Mouse (Mus musculus): ENCODE measurements around the gene Gbp7. TPM values are rescaled to one million over a fixed set of nuclear protein-coding genes. Genes with fewer than 3 reads are reported as not detected.

The Gbp7 gene
- polyA plus RNA-seq, 1 experiment from 2014 or later: 1.8 TPM

GRCm38 (mm10) chr3:142570738-142571137, 40.6 kb downstream of the Gbp7 start:
- no peak overlapping the region for H3K27ac ChIP-seq (replicated peaks)
- ATAC-seq (replicated peaks): no peak
- H3K9ac ChIP-seq (replicated peaks): no peak overlapping the region
- WGBS: 88% methylated on average over 4 of the region's 4 CpGs
- H3K4me3 ChIP-seq: no peak overlapping the region
- H3K4me2 ChIP-seq (replicated peaks): no peak overlapping the region
- no peaks in the 10 kb centered on the region for H3K4me1 ChIP-seq
- no peaks in the 10 kb centered on the region for H3K36me3 ChIP-seq
- H3K27me3 ChIP-seq: no peaks in the 10 kb centered on the region
- no peaks in the 10 kb centered on the region for H3K9me3 ChIP-seq

- H3K4me2 ChIP-seq (replicated peaks): no peak overlapping the region
- no peaks in the 10 kb centered on the region for H3K36me3 ChIP-seq
- H3K27me3 ChIP-seq: no peaks in the 10 kb centered on the region
- no peak overlapping the region for H3K9ac ChIP-seq (replicated peaks)
- H3K4me3 ChIP-seq: no peak overlapping the region
- 78% methylated on average over 3 of the region's 3 CpGs for WGBS
- H3K27ac ChIP-seq (replicated peaks): no peak overlapping the region
- no peaks in the 10 kb centered on the region for H3K9me3 ChIP-seq
- ATAC-seq (replicated peaks): no peak
- H3K4me1 ChIP-seq: no peaks in the 10 kb centered on the region
Observed at GRCm38 (mm10) chr3:142577108-142577507, 47.0 kb downstream of the Gbp7 start.

GRCm38 (mm10) chr3:142578342-142578741, 48.2 kb downstream of the Gbp7 start:
- Histone ChIP-seq H3K4me1 (no peaks in the 10 kb centered on the region), H3K9me3 (no peaks in the 10 kb centered on the region), H3K4me3 (no peak overlapping the region), H3K36me3 (no peaks in the 10 kb centered on the region), H3K27me3 (no peaks in the 10 kb centered on the region), H3K4me2 (replicated peaks) (no peak overlapping the region), H3K27ac (replicated peaks) (no peak overlapping the region), H3K9ac (replicated peaks) (no peak overlapping the region)
- 93% methylated on average over 4 of the region's 4 CpGs for WGBS
- no peak for ATAC-seq (replicated peaks)

GRCm38 (mm10) chr3:142583067-142583466, 52.9 kb downstream of the Gbp7 start:
- H3K4me3 ChIP-seq: no peak overlapping the region
- no peaks in the 10 kb centered on the region for H3K4me1 ChIP-seq
- no peak overlapping the region for H3K9ac ChIP-seq (replicated peaks)
- H3K36me3 ChIP-seq: no peaks in the 10 kb centered on the region
- no peak overlapping the region for H3K27ac ChIP-seq (replicated peaks)
- H3K27me3 ChIP-seq: no peaks in the 10 kb centered on the region
- no peak overlapping the region for H3K4me2 ChIP-seq (replicated peaks)
- ATAC-seq (replicated peaks): no peak
- H3K9me3 ChIP-seq: no peaks in the 10 kb centered on the region
- WGBS: 93% methylated on average over 4 of the region's 4 CpGs

GRCm38 (mm10) chr3:142587386-142587785, 57.2 kb downstream of the Gbp7 start:
- no peak overlapping the region for H3K27ac ChIP-seq (replicated peaks)
- H3K4me3 ChIP-seq: no peak overlapping the region
- H3K36me3 ChIP-seq: no peaks in the 10 kb centered on the region
- no peaks in the 10 kb centered on the region for H3K4me1 ChIP-seq
- no peaks in the 10 kb centered on the region for H3K9me3 ChIP-seq
- H3K4me2 ChIP-seq (replicated peaks): no peak overlapping the region
- no peak for ATAC-seq (replicated peaks)
- H3K9ac ChIP-seq (replicated peaks): no peak overlapping the region
- no peaks in the 10 kb centered on the region for H3K27me3 ChIP-seq

GRCm38 (mm10) chr3:142588888-142589287, 58.7 kb downstream of the Gbp7 start:
- Histone ChIP-seq H3K36me3 (no peaks in the 10 kb centered on the region), H3K4me3 (no peak overlapping the region), H3K9me3 (no peaks in the 10 kb centered on the region), H3K27ac (replicated peaks) (no peak overlapping the region), H3K27me3 (no peaks in the 10 kb centered on the region), H3K9ac (replicated peaks) (no peak overlapping the region), H3K4me2 (replicated peaks) (no peak overlapping the region), H3K4me1 (no peaks in the 10 kb centered on the region)
- ATAC-seq (replicated peaks): no peak
- 56% methylated on average over 2 of the region's 2 CpGs for WGBS

GRCm38 (mm10) chr3:142590431-142591067, 60.4 kb downstream of the Gbp7 start:
- Histone ChIP-seq H3K9ac (replicated peaks) (no peak overlapping the region), H3K9me3 (no peaks in the 10 kb centered on the region), H3K27me3 (no peaks in the 10 kb centered on the region), H3K36me3 (no peaks in the 10 kb centered on the region), H3K27ac (replicated peaks) (no peak overlapping the region), H3K4me3 (no peak overlapping the region), H3K4me2 (replicated peaks) (no peak overlapping the region), H3K4me1 (no peaks in the 10 kb centered on the region)
- ATAC-seq (replicated peaks): no peak
- WGBS: 89% methylated on average over 4 of the region's 4 CpGs

GRCm38 (mm10) chr3:142594547-142594946, 64.4 kb downstream of the Gbp7 start, which contains the start of gene Gbp2b:
TSS of gene Gbp2b (plus strand) at chr3:142594847.
- Histone ChIP-seq H3K27ac (replicated peaks) (no peak within 1 kb of the TSS), H3K27me3 (no peaks in the 10 kb centered on the region), H3K4me3 (no peak within 1 kb of the TSS), H3K36me3 (no peaks in the 10 kb centered on the region), H3K4me1 (no peaks in the 10 kb centered on the region), H3K9ac (replicated peaks) (no peak within 1 kb of the TSS), H3K4me2 (replicated peaks) (no peak within 1 kb of the TSS), H3K9me3 (no peaks in the 10 kb centered on the region)
- no peak for ATAC-seq (replicated peaks)
- WGBS: 84% methylated on average over 1 of the region's 1 CpGs

- Histone ChIP-seq H3K36me3 (no peaks in the 10 kb centered on the region), H3K4me2 (replicated peaks) (no peak overlapping the region), H3K9me3 (no peaks in the 10 kb centered on the region), H3K4me3 (no peak overlapping the region), H3K27ac (replicated peaks) (no peak overlapping the region), H3K9ac (replicated peaks) (no peak overlapping the region), H3K4me1 (no peaks in the 10 kb centered on the region), H3K27me3 (no peaks in the 10 kb centered on the region)
- no peak for ATAC-seq (replicated peaks)
- WGBS: 88% methylated on average over 3 of the region's 3 CpGs
Observed at GRCm38 (mm10) chr3:142597923-142598322, 67.8 kb downstream of the Gbp7 start.

Other genes starting within 250 kb of the Gbp7 start
- 9.8 and 10.8 TPM in 2 replicates for gene Pdlim5, start 134.6 kb upstream of the Gbp7 start, polyA plus RNA-seq (2015; fragmentation: Nextera tagmentation; extraction: Ambion mirVana)
- 0.06 and 0.08 TPM in 2 replicates for gene Gbp5, start 36.4 kb upstream of the Gbp7 start, polyA plus RNA-seq (2015; fragmentation: Nextera tagmentation; extraction: Ambion mirVana)
- gene Gbp3, start 29.7 kb downstream of the Gbp7 start, polyA plus RNA-seq (2015; fragmentation: Nextera tagmentation; extraction: Ambion mirVana): 0.82 and 0.93 TPM in 2 replicates
- gene Gbp2b, start 64.5 kb downstream of the Gbp7 start, polyA plus RNA-seq (2015; fragmentation: Nextera tagmentation; extraction: Ambion mirVana): not detected in 2 replicates
- gene Gbp2, start 90.3 kb downstream of the Gbp7 start, polyA plus RNA-seq (2015; fragmentation: Nextera tagmentation; extraction: Ambion mirVana): 0.28 and 0.40 TPM in 2 replicates
- 5.2 and 5.3 TPM in 2 replicates for gene Kyat3, start 170.7 kb downstream of the Gbp7 start, polyA plus RNA-seq (2015; fragmentation: Nextera tagmentation; extraction: Ambion mirVana)
- 91.7 and 93.1 TPM in 2 replicates for gene Gtf2b, start 234.7 kb downstream of the Gbp7 start, polyA plus RNA-seq (2015; fragmentation: Nextera tagmentation; extraction: Ambion mirVana)